Mouse (Mus musculus) spleen, postnatal 4 days (tissue): Measurements from ENCODE around the gene Zfp398.
"Not testable (repeated sequence)": the region's sequence is repeated elsewhere in the genome, so short reads cannot be mapped to it uniquely, and the experiment has no call there.

Source experiments
- DNase-seq, 2 experiments: peaks; one replicate each; pipeline ENCODE4 v3.0.0; 2022; ENCODE audit warnings: low spot score in 2 of 2

Gene Zfp398

DNA sequence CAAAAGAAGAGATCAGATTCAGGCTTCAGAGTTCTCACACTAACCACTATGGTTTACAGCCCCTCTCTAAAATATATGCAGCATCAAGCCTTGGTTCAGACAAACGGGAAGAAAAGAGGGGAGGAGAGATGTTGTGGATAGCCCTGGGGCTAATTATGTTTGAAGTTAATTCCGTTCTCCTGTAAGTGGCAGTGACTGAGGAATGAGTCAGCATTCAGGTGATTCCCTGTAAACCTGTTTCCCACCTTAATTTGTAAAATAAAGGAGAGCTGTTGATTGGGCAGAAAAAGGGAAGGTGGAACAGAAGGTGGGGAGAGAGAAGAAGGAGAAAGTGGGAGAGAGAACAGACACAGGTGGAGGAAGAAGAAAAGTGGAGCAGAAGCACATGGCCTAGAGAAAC is 11.2 kb upstream of the Zfp398 start:
- DNase-seq = no peak

DNA sequence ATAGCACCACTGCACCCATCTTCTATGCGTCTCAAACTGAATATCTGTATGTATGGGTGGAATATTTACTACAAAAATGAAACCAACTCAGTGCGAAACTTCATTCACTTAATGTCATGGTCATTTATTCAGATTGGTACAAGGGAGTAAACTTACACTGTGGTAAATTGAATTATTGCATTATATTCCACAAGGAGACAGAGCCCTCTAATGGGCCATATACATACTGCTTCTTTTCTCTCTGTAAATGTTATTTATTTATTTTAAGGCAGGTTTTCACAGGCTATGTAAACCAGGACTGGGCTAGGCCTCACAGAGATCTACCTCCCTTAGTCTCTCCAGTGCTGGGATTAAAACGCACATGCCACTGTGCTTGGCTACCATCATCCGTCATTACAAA is 8.0 kb upstream of the Zfp398 start:
- DNase-seq = no peak

DNA sequence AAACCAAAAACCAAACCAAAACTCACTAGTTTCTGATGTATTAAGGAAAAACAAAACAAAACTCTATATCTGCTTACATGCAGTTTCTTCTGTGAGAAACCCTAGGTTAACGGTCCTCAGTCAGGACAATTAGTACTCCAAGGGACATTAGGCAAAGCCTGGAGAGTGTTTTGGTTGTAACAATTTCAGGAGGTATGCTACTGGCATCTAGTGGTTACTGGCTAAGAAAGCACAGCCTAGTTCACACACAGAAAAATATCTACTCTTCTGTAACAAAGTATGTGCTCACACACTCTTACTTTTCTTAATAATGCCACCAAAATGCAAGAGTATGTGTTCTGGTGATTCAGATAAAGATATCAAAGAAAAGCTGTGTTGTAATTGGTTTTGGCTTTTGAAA is 6.5 kb upstream of the Zfp398 start:
- DNase-seq = no peak

DNA sequence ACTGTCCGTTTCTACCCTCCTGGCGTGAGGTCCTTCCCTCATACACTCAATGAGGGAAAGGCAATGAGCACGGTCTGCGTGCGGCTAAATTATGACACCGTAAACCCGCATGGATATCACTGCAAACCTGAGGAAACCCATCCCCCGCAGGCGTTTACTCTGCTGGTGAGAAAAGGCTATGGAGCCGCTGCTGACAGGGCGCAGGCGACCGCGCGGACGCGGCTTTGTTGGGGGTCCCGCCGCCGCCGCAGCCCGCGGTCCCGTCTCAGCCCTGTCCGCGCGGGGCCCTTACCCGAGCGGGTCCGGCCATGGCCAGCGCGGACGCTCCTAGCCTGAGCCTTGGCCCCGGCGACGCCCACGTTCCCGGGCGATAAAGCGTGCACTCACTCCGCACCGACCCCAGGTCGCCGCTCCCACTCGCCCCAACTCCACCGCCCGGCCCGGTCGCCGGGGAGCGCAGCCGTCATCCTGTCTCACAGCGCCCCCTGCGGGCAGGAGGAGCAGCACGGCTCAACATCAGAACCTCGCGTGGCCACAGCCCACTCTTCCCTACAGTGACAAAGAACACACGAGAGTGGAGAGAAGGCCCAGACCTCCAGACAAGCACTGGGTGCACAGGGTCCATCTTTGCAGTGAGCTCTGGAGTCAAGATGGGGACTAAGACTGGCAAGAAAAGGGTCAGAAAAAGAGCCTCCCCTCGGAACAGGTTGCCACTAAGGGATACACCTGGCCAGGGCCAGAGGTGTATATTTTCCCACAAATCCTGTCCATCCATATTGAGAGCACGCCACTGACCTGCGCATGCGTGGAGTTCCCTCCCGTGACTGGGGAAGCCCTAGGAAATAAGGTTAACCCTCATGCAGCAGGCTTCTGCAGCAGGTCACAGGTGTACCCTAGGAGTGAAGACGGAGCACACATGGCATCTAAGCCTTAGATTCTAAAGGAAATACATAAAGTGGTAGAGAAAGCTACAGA is 5.1 kb upstream of the Zfp398 start, which contains the start of gene Zfp786:
Gene Zfp786, minus strand, starts transcription at position 764 of the 975 bp plus-strand sequence.
- peak; percentile 92 to 99 for DNase-seq

- no peak for DNase-seq
Observed at GRCm38 (mm10) chr6:47832220-47832619, 3.2 kb upstream of the Zfp398 start.

- peak; percentile 58 to 81 for DNase-seq
Observed at GRCm38 (mm10) chr6:47835984-47836521, 592 bp downstream of the Zfp398 start.

GRCm38 (mm10) chr6:47837630-47838029 is 2.2 kb downstream of the Zfp398 start:
- DNase-seq = no peak

- DNase-seq = no peak
Observed at GRCm38 (mm10) chr6:47841077-47841476, 5.6 kb downstream of the Zfp398 start.

DNA sequence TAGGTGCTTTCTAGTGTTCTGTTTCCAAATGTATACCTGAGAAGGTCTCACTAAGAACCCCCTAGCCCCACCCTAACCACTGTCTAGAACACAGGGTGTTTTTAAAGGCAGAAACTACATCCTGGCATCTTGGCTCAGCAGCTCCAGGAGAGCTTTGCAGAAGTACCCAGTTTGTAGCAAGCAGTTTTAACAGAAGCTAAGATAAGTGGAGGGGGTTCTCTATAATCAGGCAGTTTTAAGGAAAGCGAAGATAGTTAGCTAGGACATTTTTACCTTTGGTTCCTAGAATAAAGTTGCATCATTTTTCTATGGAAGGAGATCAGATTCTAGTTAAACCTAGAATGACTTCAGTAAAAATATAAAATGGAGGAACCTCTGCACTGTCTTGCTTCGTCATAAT is 6.4 kb downstream of the Zfp398 start:
- DNase-seq = no peak

GRCm38 (mm10) chr6:47842337-47842736 is 6.9 kb downstream of the Zfp398 start:
- DNase-seq = no peak

GRCm38 (mm10) chr6:47845779-47846178 is 10.3 kb downstream of the Zfp398 start:
- no peak for DNase-seq

DNA sequence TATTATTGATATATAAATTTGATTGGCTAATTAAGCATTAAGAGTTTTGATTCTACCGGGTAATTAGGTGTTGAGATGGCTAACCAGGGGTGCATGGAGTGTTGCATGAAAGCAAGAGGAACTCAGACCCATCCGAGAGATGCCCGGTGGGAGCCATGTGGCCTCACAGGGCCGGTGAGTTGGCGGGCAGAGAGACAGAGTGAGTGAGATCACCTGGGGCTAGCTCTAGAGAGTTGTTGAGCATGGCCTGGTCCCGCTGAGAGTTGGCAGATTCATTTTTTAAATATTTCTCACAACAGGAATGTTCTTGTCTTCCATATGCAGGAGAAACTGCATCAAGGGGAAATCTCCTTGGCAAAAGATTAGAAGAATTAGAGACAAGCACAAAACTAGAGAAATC is 21.8 kb downstream of the Zfp398 start:
- no peak for DNase-seq

DNA sequence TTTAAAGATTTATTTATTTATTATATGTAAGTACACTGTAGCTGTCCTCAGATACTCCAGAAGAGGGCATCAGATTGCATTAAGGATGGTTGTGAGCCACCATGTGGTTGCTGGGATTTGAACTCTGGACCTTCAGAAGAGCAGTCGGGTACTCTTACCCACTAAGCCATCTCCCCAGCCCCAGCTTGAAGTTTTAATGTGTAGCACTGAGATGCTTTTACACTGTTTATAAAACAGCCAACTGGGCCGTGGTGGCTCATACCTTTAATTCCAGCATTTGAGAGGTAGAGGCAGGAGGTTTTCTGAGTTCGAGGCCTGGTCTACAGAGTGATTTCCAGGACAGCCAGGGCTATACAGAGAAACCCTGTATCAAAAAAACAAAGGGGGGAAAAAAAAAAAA is 22.3 kb downstream of the Zfp398 start:
- not testable (repeated sequence) for DNase-seq

GRCm38 (mm10) chr6:47872266-47872665 is 36.8 kb downstream of the Zfp398 start:
- DNase-seq = no peak

GRCm38 (mm10) chr6:47877058-47877457 is 41.6 kb downstream of the Zfp398 start, which contains the start of gene Zfp282:
Zfp282 (plus strand) TSS chr6:47877204.
- DNase-seq = no peak

GRCm38 (mm10) chr6:47877461-47878132 is 42.1 kb downstream of the Zfp398 start:
- peak; percentile 86 to 92 for DNase-seq

DNA sequence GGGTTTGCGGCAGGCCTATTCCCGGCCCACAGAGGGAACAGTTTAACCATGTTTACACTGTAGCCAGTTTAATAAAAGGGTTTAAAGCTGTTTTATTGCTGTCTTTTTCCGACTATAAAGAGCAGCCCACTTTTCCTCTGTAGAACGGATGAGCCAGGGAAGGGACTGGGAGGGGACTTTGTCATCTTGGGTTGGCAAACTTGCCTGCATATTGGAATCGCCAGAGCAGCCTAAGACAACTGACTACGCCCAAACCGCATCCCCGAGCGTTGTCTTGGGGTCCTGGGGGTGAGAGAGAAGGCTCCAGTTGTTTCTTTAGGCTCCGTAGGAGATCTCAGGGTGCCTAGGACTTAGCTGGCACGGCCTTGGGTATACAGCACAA is 42.7 kb downstream of the Zfp398 start:
- peak in 1 of 2 experiments; percentile 15 for DNase-seq

DNA sequence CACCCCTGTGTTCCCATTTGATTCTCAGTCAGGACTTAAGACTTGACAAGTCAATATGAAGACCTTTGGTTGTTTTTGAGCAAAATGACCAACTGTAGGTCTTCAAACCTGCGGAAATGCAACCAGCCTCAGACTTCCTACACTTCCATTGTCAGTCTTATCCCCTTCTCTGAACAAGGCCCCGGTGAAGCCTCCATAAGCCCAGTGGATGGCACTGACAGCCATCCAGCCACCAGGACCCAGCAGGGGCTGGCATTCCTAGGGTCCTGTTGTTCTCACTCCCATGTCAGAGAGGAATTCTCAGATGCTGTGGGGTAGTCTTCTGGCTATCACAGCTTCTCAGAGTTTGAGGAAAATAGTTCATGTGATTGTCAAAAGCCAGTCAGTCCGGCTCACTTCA is 43.1 kb downstream of the Zfp398 start:
- no peak for DNase-seq

DNA sequence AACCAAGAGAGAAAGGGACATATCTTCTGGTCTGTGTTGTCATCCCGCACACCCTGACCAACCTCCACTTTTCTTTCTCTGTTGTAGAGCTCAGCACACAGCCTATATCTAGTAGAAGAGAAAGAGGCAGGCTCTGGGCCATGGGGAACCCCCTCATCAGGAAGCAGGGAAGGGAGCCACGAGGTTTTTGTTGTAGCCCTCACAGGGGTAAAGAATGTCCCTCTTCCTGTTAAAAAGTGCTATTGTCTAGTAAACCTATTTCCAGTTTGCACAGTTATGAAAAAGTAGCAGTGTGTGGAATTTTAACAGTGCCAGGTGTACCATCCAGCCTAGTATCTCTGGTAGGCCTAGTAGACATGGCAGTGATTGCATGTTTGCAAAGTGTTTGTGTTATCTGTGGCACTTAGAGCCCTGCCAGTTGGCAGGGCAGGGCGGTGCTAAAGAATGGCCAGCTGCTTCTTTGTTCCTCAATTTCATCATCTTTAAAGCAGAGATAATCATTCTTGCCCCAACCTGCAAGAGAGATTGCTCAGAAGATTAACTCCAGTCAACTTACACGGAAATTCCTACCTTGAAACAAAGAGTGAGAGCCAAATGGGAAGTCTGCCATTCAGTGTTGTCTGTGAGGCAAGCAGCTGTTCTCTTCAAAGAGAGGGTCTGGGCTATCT is 43.7 kb downstream of the Zfp398 start:
- DNase-seq = no peak

DNA sequence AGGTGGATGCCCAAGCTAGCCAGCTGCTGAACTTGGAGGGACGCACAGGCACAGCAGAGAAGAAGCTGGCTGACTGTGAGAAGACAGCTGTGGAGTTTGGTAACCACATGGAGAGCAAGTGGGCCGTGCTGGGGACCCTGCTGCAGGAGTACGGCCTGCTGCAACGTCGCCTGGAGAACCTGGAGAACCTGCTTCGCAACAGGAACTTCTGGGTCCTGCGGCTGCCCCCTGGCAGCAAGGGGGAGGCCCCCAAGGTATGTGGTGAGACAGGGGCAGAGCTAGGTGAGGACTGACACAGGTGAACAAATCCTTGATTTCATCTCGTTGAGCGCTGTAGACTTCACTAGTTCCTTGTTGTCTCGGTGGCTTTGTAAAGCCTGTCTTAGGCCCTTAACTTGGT is 44.7 kb downstream of the Zfp398 start:
- DNase-seq = peak in 1 of 2 experiments; percentile 60

- no peak for DNase-seq
Observed at GRCm38 (mm10) chr6:47888812-47889383, 53.4 kb downstream of the Zfp398 start.

DNA sequence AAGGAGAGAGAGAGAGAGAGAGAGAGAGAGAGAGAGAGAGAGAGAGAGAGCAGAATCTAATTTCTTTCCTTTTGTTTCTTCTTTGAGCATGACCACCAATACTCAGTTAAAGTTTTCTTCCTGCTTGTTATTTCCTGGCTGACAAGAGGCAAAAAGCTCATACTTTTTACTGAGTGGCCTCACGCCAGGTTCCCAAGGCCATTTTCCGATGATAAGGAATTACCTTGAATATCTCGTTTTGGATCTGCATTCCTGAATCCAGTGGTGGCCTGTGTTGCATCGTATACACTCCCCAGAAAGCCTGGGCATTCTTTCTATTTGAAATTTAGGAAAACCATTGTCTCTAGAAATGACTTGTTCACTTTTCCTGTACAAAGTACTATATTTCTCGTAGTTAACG is 64.0 kb downstream of the Zfp398 start:
- DNase-seq = no peak
